Mouse (Mus musculus) heart, postnatal 0 days (tissue): Measurements from ENCODE around the gene Aldh6a1. TPM values are rescaled to one million over a fixed set of nuclear protein-coding genes. Genes with fewer than 3 reads are reported as not detected.

Source experiments
- ATAC-seq: fragments of 200-750 bp; cut with Nextera tagmentation; 2 replicates; pipeline ENCODE4 v1.8.0; 2017; ENCODE audit warnings: low read depth, moderate number of reproducible peaks, moderate library complexity; ENCODE audit not compliant: insufficient read depth
- DNase-seq: peaks from one replicate; pipeline ENCODE4 v3.0.0-alpha.2; 2016; ENCODE audit warnings: low spot score
- H3K27ac ChIP-seq: fragments of 300-500 bp; sonication (generic); 2 replicates; pipeline ENCODE4 v1.5.1; 2014; ENCODE audit warnings: low read depth, mild to moderate bottlenecking
- H3K27me3 ChIP-seq: fragments of 300-500 bp; sonication (generic); 2 replicates; pipeline ENCODE4 v1.6.1; 2014; ENCODE audit warnings: low read length, mixed read lengths; ENCODE audit not compliant: control insufficient read depth, insufficient read depth
- H3K36me3 ChIP-seq: fragments of 300-500 bp; sonication (generic); replicated peaks from 2 replicates; pipeline ENCODE4 v1.6.1; 2014; ENCODE audit warnings: low read length, mixed read lengths; ENCODE audit not compliant: control insufficient read depth, insufficient read depth
- H3K4me1 ChIP-seq: fragments of 300-500 bp; sonication (generic); 2 replicates; pipeline ENCODE4 v1.6.1; 2014; ENCODE audit warnings: antibody characterized with exemption; ENCODE audit not compliant: control insufficient read depth, insufficient read depth
- H3K4me2 ChIP-seq: fragments of 300-500 bp; sonication (generic); 2 replicates; pipeline ENCODE4 v1.6.1; 2014; ENCODE audit warnings: low read depth, mild to moderate bottlenecking, low read length, moderate library complexity
- H3K4me3 ChIP-seq: fragments of 300-500 bp; sonication (generic); 2 replicates; pipeline ENCODE4 v1.5.1; 2014; ENCODE audit warnings: low read depth, low read length
- H3K9ac ChIP-seq: fragments of 300-500 bp; sonication (generic); replicated peaks from 2 replicates; pipeline ENCODE4 v1.6.1; 2014; ENCODE audit warnings: low read depth, low read length, mixed read lengths
- H3K9me3 ChIP-seq: fragments of 300-500 bp; sonication (generic); replicated peaks from 2 replicates; pipeline ENCODE4 v1.6.1; 2016; ENCODE audit warnings: low read length; ENCODE audit not compliant: control insufficient read depth
- CTCF ChIP-seq: IDR thresholded peaks from 2 replicates; pipeline ENCODE4 v1.5.1; 2016; ENCODE audit warnings: antibody characterized with exemption, control low read depth, low read depth
- EP300 ChIP-seq: IDR thresholded peaks from 2 replicates; pipeline ENCODE4 v1.6.1; 2016; ENCODE audit warnings: antibody characterized with exemption, low read depth
- whole genome bisulfite sequencing: fragments of 180-500 bp; shearing (Covaris S2); extraction: QIAGEN DNeasy Blood & Tissue Kit; methylation state at CpG from one replicate; pipeline ENCODE4 v1.1.7; 2014; 5-methylcytosine and 5-hydroxymethylcytosine counted together
- polyA plus RNA-seq: library from polyadenylated mRNA; unstranded; fragments of >200 nt; fragmentation: Nextera tagmentation; extraction: Ambion mirVana; gene quantifications from 2 replicates; pipeline ENCODE4 v1.2.1, GENCODE M21; 2015
- total RNA-seq: library from RNA; depleted of rRNA; stranded (reverse); fragments of >200 nt; gene quantifications from 2 replicates; pipeline ENCODE4 v1.2.3, GENCODE M21; 2014; ENCODE audit warnings: low replicate concordance

Gene Aldh6a1
- total and polyA plus RNA-seq, 2 experiments from 2014 or later: 74.9 to 80.1 TPM

DNA sequence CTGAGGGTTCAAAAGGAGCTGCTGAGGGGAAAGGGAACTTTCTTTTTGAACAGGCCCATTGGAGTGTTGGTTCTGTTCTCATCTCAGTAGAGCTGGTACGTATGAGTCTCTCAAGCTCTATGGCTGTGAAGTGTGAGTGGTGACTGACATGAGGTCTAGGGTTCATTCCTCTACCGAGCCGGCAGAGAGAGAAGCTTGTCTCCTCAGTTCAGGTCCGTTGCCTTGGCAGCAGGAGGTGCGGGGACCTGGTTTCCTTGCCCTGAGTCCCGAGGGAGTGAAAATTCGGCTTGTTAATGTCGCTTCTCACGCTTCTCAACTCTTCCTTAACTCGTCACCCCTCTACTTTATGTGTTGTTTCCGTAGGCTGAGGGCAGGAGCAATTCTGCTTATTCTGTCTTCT, 997 bp upstream of the Aldh6a1 start:
- Histone ChIP-seq H3K36me3 (peaks cover under 1% of the 10 kb centered on the region), H3K9me3 (no peaks in the 10 kb centered on the region), H3K4me1 (peaks cover 21% of the 10 kb centered on the region), H3K4me2 (peak overlapping the region; percentile 72), H3K27me3 (no peaks in the 10 kb centered on the region), H3K27ac (peak overlapping the region; percentile 96), H3K4me3 (peak overlapping the region; percentile 65), H3K9ac (peak overlapping the region; percentile 62)
- no peak for ATAC-seq
- WGBS: 2% methylated on average over 11 of the region's 11 CpGs
- no peak for TF ChIP-seq EP300
- TF ChIP-seq CTCF: no peak
- no peak for DNase-seq

GRCm38 (mm10) chr12:84450351-84450717, 470 bp downstream of the Aldh6a1 start:
- Histone ChIP-seq H3K9me3 (no peaks in the 10 kb centered on the region), H3K9ac (peak overlapping the region; percentile 72), H3K36me3 (no peaks in the 10 kb centered on the region), H3K4me1 (peaks cover 21% of the 10 kb centered on the region), H3K27ac (peak overlapping the region; percentile 96), H3K4me2 (peak overlapping the region; percentile 72), H3K27me3 (no peaks in the 10 kb centered on the region), H3K4me3 (peak overlapping the region; percentile 65)
- WGBS: 2% methylated on average over 6 of the region's 6 CpGs
- peak; percentile 33 for ATAC-seq
- TF ChIP-seq CTCF (no peak), EP300 (no peak)
- DNase-seq: peak; percentile 63

- ATAC-seq: no peak
- H3K9me3 ChIP-seq: no peaks in the 10 kb centered on the region
- TF ChIP-seq EP300: no peak
- no peak for TF ChIP-seq CTCF
- peaks cover 21% of the 10 kb centered on the region for H3K4me1 ChIP-seq
- peak overlapping the region; percentile 72 for H3K9ac ChIP-seq
- peak overlapping the region; percentile 72 for H3K4me2 ChIP-seq
- peak overlapping the region; percentile 65 for H3K4me3 ChIP-seq
- peak overlapping the region; percentile 96 for H3K27ac ChIP-seq
- no peak for DNase-seq
- WGBS: 48% methylated on average over 10 of the region's 10 CpGs
- H3K36me3 ChIP-seq: no peaks in the 10 kb centered on the region
- H3K27me3 ChIP-seq: no peaks in the 10 kb centered on the region
Measured at GRCm38 (mm10) chr12:84449887-84450286, 917 bp downstream of the Aldh6a1 start.

DNA sequence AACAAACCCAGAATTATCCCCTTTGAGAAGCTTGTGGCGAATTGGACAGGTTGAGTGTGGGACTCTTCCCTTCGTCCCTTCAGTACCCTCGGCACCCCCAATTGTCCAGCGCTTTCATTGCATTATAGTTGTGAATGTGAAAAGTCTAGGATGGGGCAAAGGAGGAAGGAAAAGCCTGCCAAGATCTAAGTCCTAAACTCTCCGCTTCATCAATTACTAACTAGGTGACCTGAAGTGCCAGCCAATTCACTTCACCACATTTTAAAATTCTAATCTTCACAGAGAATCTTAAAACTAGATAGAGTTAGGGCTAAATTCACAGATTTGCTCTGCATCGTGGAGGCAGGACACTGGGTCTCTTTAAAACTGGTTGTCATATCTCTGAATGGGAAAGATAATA, 2.6 kb downstream of the Aldh6a1 start:
- no peak overlapping the region for H3K9ac ChIP-seq
- no peaks in the 10 kb centered on the region for H3K36me3 ChIP-seq
- TF ChIP-seq EP300: no peak
- H3K9me3 ChIP-seq: no peaks in the 10 kb centered on the region
- no peak overlapping the region for H3K4me3 ChIP-seq
- peaks cover 21% of the 10 kb centered on the region for H3K4me1 ChIP-seq
- DNase-seq: no peak
- no peak overlapping the region for H3K4me2 ChIP-seq
- H3K27me3 ChIP-seq: no peaks in the 10 kb centered on the region
- H3K27ac ChIP-seq: no peak overlapping the region
- no peak for ATAC-seq
- WGBS: 74% methylated on average over 6 of the region's 6 CpGs

DNA sequence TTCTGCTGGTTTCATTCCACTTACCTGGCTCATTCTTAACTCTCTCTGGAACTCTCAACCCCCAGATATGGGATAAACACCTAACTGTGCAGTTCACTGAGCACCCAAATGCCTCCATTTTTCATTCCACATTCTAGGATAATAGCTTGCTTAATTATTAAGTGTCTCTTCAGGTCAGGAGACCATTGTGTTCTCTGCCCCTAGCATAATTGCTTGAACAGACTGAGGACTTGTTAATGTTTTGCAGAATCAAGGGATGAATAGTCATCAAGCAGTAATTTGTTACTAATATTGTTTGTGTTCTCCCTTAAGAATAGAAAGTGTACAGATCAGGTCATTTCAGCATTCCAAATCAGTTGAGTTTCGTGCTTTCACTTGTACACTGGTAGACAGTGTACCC, 3.4 kb downstream of the Aldh6a1 start:
- DNase-seq: no peak
- Histone ChIP-seq H3K9ac (no peak overlapping the region), H3K27me3 (no peaks in the 10 kb centered on the region), H3K9me3 (no peaks in the 10 kb centered on the region), H3K36me3 (no peaks in the 10 kb centered on the region), H3K4me1 (peaks cover 15% of the 10 kb centered on the region), H3K4me3 (no peak overlapping the region), H3K4me2 (no peak overlapping the region), H3K27ac (no peak overlapping the region)
- ATAC-seq: no peak
- no peak for TF ChIP-seq EP300
- no peak for TF ChIP-seq CTCF
- 76% methylated on average over 1 of the region's 1 CpGs for WGBS

- Histone ChIP-seq H3K9ac (no peak overlapping the region), H3K4me3 (no peak overlapping the region), H3K9me3 (no peaks in the 10 kb centered on the region), H3K27ac (no peak overlapping the region), H3K36me3 (peaks cover 24% of the 10 kb centered on the region), H3K27me3 (no peaks in the 10 kb centered on the region), H3K4me2 (no peak overlapping the region), H3K4me1 (peaks cover 4% of the 10 kb centered on the region; the same call in 1 of the 2 replicates)
- no peak for TF ChIP-seq EP300
- TF ChIP-seq CTCF: no peak
- no peak for DNase-seq
- no peak for ATAC-seq
- 68% methylated on average over 4 of the region's 4 CpGs for WGBS
Measured at GRCm38 (mm10) chr12:84442526-84442925, 8.3 kb downstream of the Aldh6a1 start.
